In the genomic region with DNA sequence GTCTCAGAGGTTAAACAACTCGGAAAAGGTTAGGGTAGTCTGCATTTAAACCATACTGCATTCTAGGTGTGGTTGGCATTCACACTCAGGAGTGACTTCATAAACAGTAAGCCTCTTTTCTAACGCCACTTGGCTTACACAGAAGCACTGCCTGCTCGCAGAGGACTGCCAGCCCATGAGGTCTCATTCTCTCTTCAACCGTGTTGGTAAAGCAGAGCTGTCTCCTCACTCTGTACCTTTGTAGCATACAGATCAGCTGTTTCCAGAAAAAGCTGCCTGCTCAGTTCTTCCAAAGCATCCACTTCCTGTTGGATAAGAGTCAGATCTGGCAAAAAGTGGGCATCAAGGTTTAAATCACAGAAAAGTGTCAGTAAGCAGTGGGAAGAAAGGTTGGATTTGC, we compare ENCODE assay signal across 31 mouse cellular contexts. TPM values are rescaled to one million over a fixed set of nuclear protein-coding genes. Genes with fewer than 3 reads are reported as not detected.
"Had no signal": no experiment of that assay in that cellular context is flagged by ENCODE, and none has a peak within 500 bp of the region (broad histone marks: within the 10 kb centered on the region; RNA-seq: fewer than 3 reads in every experiment).

No protein-coding gene starts in this region.

- DNase-seq: kidney, adult 18-20 months; kidney, adult 9 months; kidney, postnatal 14 days; kidney, postnatal 4 days; layer of hippocampus, adult 9-11 months; layer of hippocampus, postnatal 36 days; liver, embryonic 13.5 days; lung, adult 2 months; lung, postnatal 14 days; lung, postnatal 4 days; right cerebral cortex, postnatal 14 days; spleen, adult 18-20 months; thymus, postnatal 25 days had no signal

- H3K9me3 ChIP-seq: liver, embryonic 13.5 days; midbrain, embryonic 12.5 days; midbrain, embryonic 15.5 days; neural tube, embryonic 13.5 days; stomach, embryonic 15.5 days had no signal

- H3K4me3 ChIP-seq: left cerebral cortex, adult 2 months; liver, embryonic 13.5 days; midbrain, embryonic 12.5 days; midbrain, embryonic 15.5 days; myocyte; neural tube, embryonic 13.5 days; stomach, embryonic 15.5 days had no signal

- H3K4me1 ChIP-seq: liver, embryonic 13.5 days; midbrain, embryonic 12.5 days; midbrain, embryonic 15.5 days; neural tube, embryonic 13.5 days; stomach, embryonic 15.5 days had no signal

- ATAC-seq: midbrain, embryonic 15.5 days had no signal

- H3K9ac ChIP-seq: liver, embryonic 13.5 days; midbrain, embryonic 12.5 days; midbrain, embryonic 15.5 days; neural tube, embryonic 13.5 days; stomach, embryonic 15.5 days had no signal

- H3K27me3 ChIP-seq: liver, embryonic 13.5 days; midbrain, embryonic 12.5 days; midbrain, embryonic 15.5 days; neural tube, embryonic 13.5 days; stomach, embryonic 15.5 days had no signal

- H3K27ac ChIP-seq: left cerebral cortex, adult 2 months; liver, embryonic 13.5 days; midbrain, embryonic 12.5 days; midbrain, embryonic 15.5 days; neural tube, embryonic 13.5 days; stomach, embryonic 15.5 days had no signal

- H3K4me2 ChIP-seq: liver, embryonic 13.5 days; midbrain, embryonic 12.5 days; midbrain, embryonic 15.5 days; neural tube, embryonic 13.5 days; stomach, embryonic 15.5 days had no signal

RNA-seq across cellular contexts. Expression of a gene that starts 24.1 kb away (rescaled TPM):
- total RNA-seq: megakaryocyte progenitor cell, adult 5-6 weeks; megakaryocyte-erythroid progenitor cell, adult 5-6 weeks; monocyte, adult 5-6 weeks; neutrophil, adult 5-6 weeks had no signal

RNA-seq across cellular contexts. Expression of a gene that starts 45.4 kb away (rescaled TPM):
- total RNA-seq: layer of hippocampus, adult 18-20 months; layer of hippocampus, postnatal 36 days; left cerebral cortex, adult 2 months; left cerebral cortex, postnatal 10 days; left cerebral cortex, postnatal 36 days; liver, adult 2 months; megakaryocyte progenitor cell, adult 5-6 weeks; megakaryocyte-erythroid progenitor cell, adult 5-6 weeks; monocyte, adult 5-6 weeks; neutrophil, adult 5-6 weeks had no signal
- polyA plus RNA-seq: limb, embryonic 11.5 days; limb, embryonic 14.5 days; liver, adult 2 months; liver, embryonic 13.5 days; liver, embryonic 16.5 days; lung, adult 2 months; lung, embryonic 16.5 days; midbrain, embryonic 12.5 days; stomach, embryonic 15.5 days had no signal

RNA-seq across cellular contexts. Expression of a gene that starts 51.2 kb away (rescaled TPM):
- total RNA-seq: layer of hippocampus, adult 18-20 months; layer of hippocampus, postnatal 36 days; left cerebral cortex, adult 2 months; left cerebral cortex, postnatal 10 days; left cerebral cortex, postnatal 36 days had no signal

RNA-seq across cellular contexts. Expression of a gene that starts 51.3 kb away (rescaled TPM):
- total RNA-seq: left cerebral cortex, postnatal 10 days; megakaryocyte progenitor cell, adult 5-6 weeks; megakaryocyte-erythroid progenitor cell, adult 5-6 weeks; monocyte, adult 5-6 weeks had no signal
- polyA plus RNA-seq: limb, embryonic 11.5 days; lung, embryonic 16.5 days; midbrain, embryonic 12.5 days had no signal
